Mouse (Mus musculus) lung, embryonic 14.5 days (tissue): ENCODE data around the gene Stpg1. TPM values are rescaled to one million over a fixed set of nuclear protein-coding genes. Genes with fewer than 3 reads are reported as not detected.

Experiments used
- ATAC-seq: fragments of 200-750 bp; cut with Nextera tagmentation; 2 replicates; pipeline ENCODE4 v1.8.0; 2017; ENCODE audit warnings: mild to moderate bottlenecking, moderate TSS enrichment, moderate library complexity; ENCODE audit not compliant: insufficient read depth
- DNase-seq: peaks from one replicate; pipeline ENCODE4 v3.0.0-alpha.2; 2015
- H3K27ac ChIP-seq: fragments of 300-500 bp; sonication (generic); 2 replicates; pipeline ENCODE4 v1.5.1; 2014; ENCODE audit warnings: low read depth, mild to moderate bottlenecking, moderate library complexity
- H3K27me3 ChIP-seq: fragments of 300-500 bp; sonication (generic); 2 replicates; pipeline ENCODE4 v1.6.1; 2014; ENCODE audit warnings: low read length, control low read depth; ENCODE audit not compliant: insufficient read depth
- H3K36me3 ChIP-seq: fragments of 300-500 bp; sonication (generic); 2 replicates; pipeline ENCODE4 v1.6.1; 2014; ENCODE audit warnings: control low read depth; ENCODE audit not compliant: insufficient read depth
- H3K4me1 ChIP-seq: fragments of 300-500 bp; sonication (generic); 2 replicates; pipeline ENCODE4 v1.6.1; 2014; ENCODE audit warnings: antibody characterized with exemption, control low read depth; ENCODE audit not compliant: insufficient read depth
- H3K4me2 ChIP-seq: fragments of 300-500 bp; sonication (generic); 2 replicates; pipeline ENCODE4 v1.6.1; 2014; ENCODE audit warnings: mild to moderate bottlenecking
- H3K4me3 ChIP-seq: fragments of 300-500 bp; sonication (generic); 2 replicates; pipeline ENCODE4 v1.5.1; 2014; ENCODE audit warnings: low read depth, low read length
- H3K9ac ChIP-seq: fragments of 300-500 bp; sonication (generic); 2 replicates; pipeline ENCODE4 v1.6.1; 2014
- H3K9me3 ChIP-seq: fragments of 300-500 bp; sonication (generic); 2 replicates; pipeline ENCODE4 v1.6.1; 2016; ENCODE audit warnings: low read depth, low read length, control low read depth
- CTCF ChIP-seq: IDR thresholded peaks from 2 replicates; pipeline ENCODE4 v1.5.1; 2016; ENCODE audit warnings: antibody characterized with exemption, low read depth
- WGBS: fragments of 180-500 bp; shearing (Covaris S2); extraction: QIAGEN DNeasy Blood & Tissue Kit; methylation state at CpG from one replicate; pipeline ENCODE4 v1.1.7; 2014; 5-methylcytosine and 5-hydroxymethylcytosine counted together
- microRNA-seq: library from miRNA; unstranded; fragments of <30 nt; microRNA quantifications from one replicate; pipeline ENCODE4, GENCODE M21; 2016; ENCODE audit warnings: borderline number of aligned reads
- polyA plus RNA-seq: library from polyadenylated mRNA; unstranded; fragments of >200 nt; fragmentation: Nextera tagmentation; extraction: Ambion mirVana; gene quantifications from 2 replicates; pipeline ENCODE4 v1.2.1, GENCODE M21; 2014

Gene Stpg1
- polyA plus RNA-seq, 1 experiment from 2014 or later, result 0.29 TPM

- Histone ChIP-seq H3K4me2 (no peak overlapping the region), H3K27ac (no peak overlapping the region), H3K9me3 (no peaks in the 10 kb centered on the region), H3K4me1 (0 out of 2 replicates have a peak, but pooled peaks cover 4% of the 10 kb centered on the region), H3K9ac (no peak overlapping the region), H3K27me3 (no peaks in the 10 kb centered on the region), H3K4me3 (no peak overlapping the region), H3K36me3 (no peaks in the 10 kb centered on the region)
- WGBS, result 46% methylated on average over 6 of the region's 6 CpGs
- DNase-seq (no peak), ATAC-seq (no peak)
- no peak for TF ChIP-seq CTCF
Measured at GRCm38 (mm10) chr4:135579695-135580094, 85.1 kb downstream of the Stpg1 start.

DNA sequence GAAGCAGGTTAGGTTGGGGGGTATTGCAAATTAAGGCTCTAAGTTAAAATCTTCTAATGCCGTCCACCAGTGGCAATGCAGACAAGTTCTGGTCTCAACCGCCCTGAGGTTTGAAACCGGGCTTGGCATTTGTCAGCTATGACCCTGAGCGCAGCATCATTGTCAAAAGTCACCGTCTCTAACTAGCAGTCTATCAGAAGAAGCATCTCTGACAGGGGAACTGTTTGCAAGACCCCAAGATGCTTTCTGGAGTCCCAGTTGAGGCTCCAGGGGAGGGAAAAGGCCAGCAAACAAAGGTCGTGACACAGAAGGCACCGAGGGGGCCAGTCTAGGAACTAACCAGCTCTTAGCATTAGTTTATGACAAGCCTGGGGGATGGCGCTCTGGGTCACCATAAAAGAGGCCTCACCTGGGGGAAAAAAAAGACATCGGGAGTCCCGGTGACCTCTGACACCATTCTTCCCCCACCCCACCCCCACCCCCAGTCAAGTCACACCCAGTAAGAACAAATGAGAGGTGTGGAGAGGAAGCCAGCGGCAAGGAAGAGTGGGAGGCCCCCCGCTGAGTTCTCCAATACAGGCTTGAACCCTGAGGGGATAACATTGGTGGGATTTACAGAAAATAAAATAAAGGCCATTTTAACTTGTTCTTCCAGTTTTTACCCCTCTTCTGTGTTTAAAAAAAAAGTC lies 86.8 kb downstream of the Stpg1 start:
- no peaks in the 10 kb centered on the region for H3K36me3 ChIP-seq
- 33% methylated on average over 12 of the region's 12 CpGs for WGBS
- no peak for TF ChIP-seq CTCF
- H3K27ac ChIP-seq, result no peak overlapping the region
- H3K4me3 ChIP-seq, result no peak overlapping the region
- no peaks in the 10 kb centered on the region for H3K27me3 ChIP-seq
- H3K9me3 ChIP-seq, result no peaks in the 10 kb centered on the region
- no peak overlapping the region for H3K4me2 ChIP-seq
- no peak overlapping the region for H3K9ac ChIP-seq
- no peak for DNase-seq
- H3K4me1 ChIP-seq, result 0 out of 2 replicates have a peak, but pooled peaks cover 4% of the 10 kb centered on the region
- no peak for ATAC-seq

DNA sequence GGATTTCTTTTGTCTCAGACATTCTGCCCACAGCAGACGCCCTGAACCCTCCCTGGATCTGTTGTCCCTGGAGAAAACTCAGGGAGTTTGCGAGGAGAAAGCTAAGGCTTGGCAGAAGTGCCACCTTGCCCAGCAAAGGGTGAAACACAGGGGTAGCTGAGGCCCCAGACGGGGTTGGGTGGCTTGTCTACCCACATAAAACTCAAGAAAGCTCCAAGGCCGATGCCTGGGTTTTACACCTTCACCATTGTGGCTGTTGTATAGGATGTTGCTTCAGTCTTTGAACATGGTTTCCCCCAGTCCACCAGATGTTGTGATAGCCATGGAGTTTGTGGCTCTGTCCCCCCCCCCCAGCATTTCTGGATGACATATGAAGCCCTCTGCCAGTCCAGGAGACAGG lies 90.2 kb downstream of the Stpg1 start:
- no peaks in the 10 kb centered on the region for H3K9me3 ChIP-seq
- WGBS, result 65% methylated on average over 4 of the region's 4 CpGs
- no peak for TF ChIP-seq CTCF
- H3K4me2 ChIP-seq, result no peak overlapping the region
- 0 out of 2 replicates have a peak, but pooled peaks cover 4% of the 10 kb centered on the region for H3K4me1 ChIP-seq
- DNase-seq (no peak), ATAC-seq (no peak)
- H3K9ac ChIP-seq, result no peak overlapping the region
- no peak overlapping the region for H3K27ac ChIP-seq
- no peaks in the 10 kb centered on the region for H3K36me3 ChIP-seq
- H3K27me3 ChIP-seq, result no peaks in the 10 kb centered on the region
- no peak overlapping the region for H3K4me3 ChIP-seq

Small RNAs within 50 kb of the gene (microRNA-seq; reads per million reads assigned to microRNA genes)
- gene Gm25317, result not detected

Other genes with a start within 250 kb of the Stpg1 start
- 128 and 133 TPM in 2 replicates for gene Clic4, start 222.0 kb upstream of the Stpg1 start, polyA plus RNA-seq
- 201 and 224 TPM in 2 replicates for gene Srrm1, start 141.5 kb upstream of the Stpg1 start, polyA plus RNA-seq
- 4.6 and 6.9 TPM in 2 replicates for gene Ncmap, start 96.6 kb upstream of the Stpg1 start, polyA plus RNA-seq
- 14.0 and 14.1 TPM in 2 replicates for gene Rcan3, start 60.9 kb upstream of the Stpg1 start, polyA plus RNA-seq
- gene Nipal3, start 248 bp downstream of the Stpg1 start, polyA plus RNA-seq, result 3.4 and 4.7 TPM in 2 replicates
- 2.5 and 3.3 TPM in 2 replicates for gene Grhl3, start 78.8 kb downstream of the Stpg1 start, polyA plus RNA-seq
- gene Ifnlr1, start 191.5 kb downstream of the Stpg1 start, polyA plus RNA-seq, result 1.6 and 1.7 TPM in 2 replicates
- gene Il22ra1, start 233.4 kb downstream of the Stpg1 start, polyA plus RNA-seq, result 0.12 TPM in 1 of 2 replicates, not detected in the other